ENCODE assay signal across 8 mouse cellular contexts in the genomic region with DNA sequence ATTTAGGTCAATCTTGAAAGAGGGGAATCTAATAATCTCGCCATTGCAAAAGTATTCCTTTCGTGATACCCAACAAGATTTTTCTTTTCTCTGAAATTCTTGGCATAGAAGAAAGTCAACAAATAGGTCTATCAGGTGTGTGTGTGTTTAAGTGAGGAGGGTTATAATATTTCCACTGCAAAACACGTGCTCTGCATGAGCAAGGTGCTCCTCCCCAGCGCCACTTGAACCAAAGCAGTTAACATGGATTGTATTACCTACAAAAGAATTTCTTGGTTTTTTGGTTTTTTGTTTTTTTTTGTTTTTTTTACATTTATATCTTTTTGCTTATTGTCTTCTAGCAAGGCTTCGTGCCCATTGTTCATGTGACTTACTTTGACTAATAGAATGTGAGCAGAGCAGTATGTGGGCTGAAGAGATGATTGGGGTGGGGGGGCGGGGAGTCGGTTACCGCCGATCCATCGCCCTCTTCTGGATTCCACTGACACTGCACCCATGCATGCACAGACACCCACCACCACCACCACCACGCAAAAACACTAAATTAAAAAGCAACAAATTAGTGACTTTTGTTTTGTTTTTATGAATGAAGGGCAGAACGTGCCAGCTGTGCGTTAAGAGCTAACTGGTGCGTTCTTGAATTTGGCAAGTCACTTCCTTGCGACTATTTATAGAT. TPM values are rescaled to one million over a fixed set of nuclear protein-coding genes. Genes with fewer than 3 reads are reported as not detected.
DNase-seq lines count a peak whose midpoint lies in the region; ATAC-seq lines count a peak whose summit lies in the region.

No protein-coding gene starts in this region.

- peaks cover 31% of the 10 kb centered on the region for H3K27me3 ChIP-seq in erythroblast, embryonic 14.5 days (ENCODE audit: control insufficient read depth)
- H3K27me3 ChIP-seq in forebrain, embryonic 12.5 days: 0 out of 2 replicates have a peak, but pooled peaks cover 4% of the 10 kb centered on the region
- no peaks in the 10 kb centered on the region for H3K27me3 ChIP-seq in hindbrain, embryonic 12.5 days

- H3K36me3 ChIP-seq in erythroblast, embryonic 14.5 days (ENCODE audit: control insufficient read depth): no peaks in the 10 kb centered on the region; the same call in 1 of the 2 replicates
- no peaks in the 10 kb centered on the region for H3K36me3 ChIP-seq in forebrain, embryonic 12.5 days (replicated peaks)
- no peaks in the 10 kb centered on the region for H3K36me3 ChIP-seq in hindbrain, embryonic 12.5 days
- no peaks in the 10 kb centered on the region for H3K36me3 ChIP-seq in macrophage (ENCODE audit: inconsistent target)

- peak overlapping the region; percentile 95 for H3K9ac ChIP-seq in forebrain, embryonic 12.5 days
- peak overlapping the region; percentile 96 for H3K9ac ChIP-seq in hindbrain, embryonic 12.5 days

- peaks cover 43% of the 10 kb centered on the region for H3K79me2 ChIP-seq in macrophage (ENCODE audit: inconsistent target)

- H3K9me3 ChIP-seq in erythroblast, embryonic 14.5 days (ENCODE audit: control insufficient read depth, low read length): no peaks in the 10 kb centered on the region
- H3K9me3 ChIP-seq in forebrain, embryonic 12.5 days: no peaks in the 10 kb centered on the region
- no peaks in the 10 kb centered on the region for H3K9me3 ChIP-seq in hindbrain, embryonic 12.5 days (replicated peaks)

- H3K27ac ChIP-seq in brown adipose tissue, adult 24 weeks (replicated peaks; ENCODE audit: low read depth, low read length): no peak overlapping the region
- peak overlapping the region; percentile 96 for H3K27ac ChIP-seq in forebrain, embryonic 12.5 days
- H3K27ac ChIP-seq in hindbrain, embryonic 12.5 days: peak overlapping the region; percentile 96
- H3K27ac ChIP-seq in macrophage: peak overlapping the region; percentile 58

- 23% methylated on average over 15 of the region's 15 CpGs for WGBS in forebrain, embryonic 12.5 days
- WGBS in hindbrain, embryonic 12.5 days: 24% methylated on average over 15 of the region's 15 CpGs
- WGBS in macrophage (ENCODE audit: missing documents): 32% methylated on average over 11 of the region's 15 CpGs

- ATAC-seq in erythroblast, adult 5-6 weeks (replicated peaks; ENCODE audit: low FRiP score, poor library complexity, severe bottlenecking): no peak
- peak; percentile 52 for ATAC-seq in forebrain, embryonic 12.5 days (ENCODE audit: low FRiP score)
- ATAC-seq in hindbrain, embryonic 12.5 days (ENCODE audit: low FRiP score): peak; percentile 46

- H3K4me3 ChIP-seq in erythroblast, embryonic 14.5 days (replicated peaks): peak overlapping the region; percentile 63
- peak overlapping the region; percentile 97 for H3K4me3 ChIP-seq in brown adipose tissue, adult 24 weeks (ENCODE audit: insufficient read depth, low read depth, low read length)
- peak overlapping the region; percentile 77 for H3K4me3 ChIP-seq in forebrain, embryonic 12.5 days (replicated peaks)
- H3K4me3 ChIP-seq in hindbrain, embryonic 12.5 days: peak overlapping the region; percentile 77
- peak overlapping the region; percentile 82 for H3K4me3 ChIP-seq in macrophage (ENCODE audit: inconsistent target)

- H3K4me1 ChIP-seq in erythroblast, embryonic 14.5 days (ENCODE audit: control insufficient read depth): peaks cover 8% of the 10 kb centered on the region
- H3K4me1 ChIP-seq in brown adipose tissue, adult 24 weeks (ENCODE audit: control insufficient read depth, insufficient read depth, insufficient read length, low read length): peaks cover 9% of the 10 kb centered on the region; the same call in 1 of the 2 replicates
- peaks cover 27% of the 10 kb centered on the region for H3K4me1 ChIP-seq in forebrain, embryonic 12.5 days
- peaks cover 27% of the 10 kb centered on the region for H3K4me1 ChIP-seq in hindbrain, embryonic 12.5 days

- peak overlapping the region; percentile 78 for H3K4me2 ChIP-seq in forebrain, embryonic 12.5 days
- peak overlapping the region; percentile 76 for H3K4me2 ChIP-seq in hindbrain, embryonic 12.5 days (replicated peaks)

- intact Hi-C loops in left cerebral cortex, postnatal 10 days (cut with DNase I): loop anchor here (10.0 kb wide), 1 partner anchor 99 kb away; no protein-coding TSS in a partner anchor

- peak; percentile 58 to 82 for DNase-seq in left cerebral cortex, postnatal 10 days (ENCODE audit: extremely low spot score in 1 of 2, low spot score in 2 of 2)
- DNase-seq in right cerebral cortex, postnatal 4 days: peak; percentile 80

RNA-seq across cellular contexts. Expression of a gene that starts 0.7 kb away (rescaled TPM):
- polyA plus RNA-seq in erythroblast, embryonic 14.5 days (2012): 0.09 and 0.19 TPM in 2 replicates
- 5.9 and 7.7 TPM in 2 replicates for total RNA-seq in erythroblast, adult 5-6 weeks (2015; ENCODE audit: low replicate concordance)
- total RNA-seq in erythroblast, adult 5-6 weeks (2017; ENCODE audit: low replicate concordance): 1.1 TPM in 1 of 2 replicates, not detected in the other
- polyA plus RNA-seq in brown adipose tissue, adult 24 weeks (2012; ENCODE audit: insufficient read depth, insufficient read length, missing spikeins): 19.6 and 24.2 TPM in 2 replicates
- polyA plus RNA-seq in forebrain, embryonic 12.5 days (2016; fragmentation: Nextera tagmentation; extraction: Ambion mirVana): 67.8 and 68.1 TPM in 2 replicates
- 67.7 and 74.5 TPM in 2 replicates for polyA plus RNA-seq in hindbrain, embryonic 12.5 days (2016; fragmentation: Nextera tagmentation; extraction: Ambion mirVana)
- total RNA-seq in left cerebral cortex, postnatal 10 days (2021): 10 to 100 TPM; 14.7 to 18.0 TPM
- 10 to 100 TPM in 9 of 26 experiments, 1 to 10 TPM in 15, under 1 TPM in 2; 0.46 to 21.1 (median 5.0) TPM for total RNA-seq in macrophage (2018; cell fraction: chromatin; rRNA removed)
- 10 to 100 TPM in 24 of 26 experiments, 1 to 10 TPM in 2; 4.9 to 24.6 (median 17.5) TPM for total RNA-seq in macrophage (2018; cell fraction: cytosol; rRNA removed)
- 10 to 100 TPM in 11 of 26 experiments, 1 to 10 TPM in 15; 2.0 to 21.9 (median 7.8) TPM for total RNA-seq in macrophage (2018; cell fraction: nucleus; rRNA removed)
- polyA plus RNA-seq in macrophage (2018): 8.7 to 20.5 TPM (median 17.2 TPM) in 3 replicates

RNA-seq across cellular contexts. Expression of a gene that starts 51.1 kb away (rescaled TPM):
- polyA plus RNA-seq in erythroblast, embryonic 14.5 days (2012): 0.89 and 0.92 TPM in 2 replicates
- 18.2 and 19.8 TPM in 2 replicates for total RNA-seq in erythroblast, adult 5-6 weeks (2015; ENCODE audit: low replicate concordance)
- 18.1 and 20.1 TPM in 2 replicates for total RNA-seq in erythroblast, adult 5-6 weeks (2017; ENCODE audit: low replicate concordance)
- polyA plus RNA-seq in brown adipose tissue, adult 24 weeks (2012; ENCODE audit: insufficient read depth, insufficient read length, missing spikeins): 18.8 and 19.1 TPM in 2 replicates
- polyA plus RNA-seq in forebrain, embryonic 12.5 days (2016; fragmentation: Nextera tagmentation; extraction: Ambion mirVana): 52.4 and 54.2 TPM in 2 replicates
- 51.3 and 52.8 TPM in 2 replicates for polyA plus RNA-seq in hindbrain, embryonic 12.5 days (2016; fragmentation: Nextera tagmentation; extraction: Ambion mirVana)
- 10 to 100 TPM; 39.0 to 39.9 TPM for total RNA-seq in left cerebral cortex, postnatal 10 days (2021)
- total RNA-seq in macrophage (2018; cell fraction: chromatin; rRNA removed): 10 to 100 TPM; 19.0 to 55.7 (median 38.3) TPM
- total RNA-seq in macrophage (2018; cell fraction: cytosol; rRNA removed): 10 to 100 TPM; 25.6 to 43.1 (median 33.9) TPM
- total RNA-seq in macrophage (2018; cell fraction: nucleus; rRNA removed): 10 to 100 TPM; 26.2 to 49.3 (median 36.0) TPM
- 33.4 to 48.9 TPM (median 37.8 TPM) in 3 replicates for polyA plus RNA-seq in macrophage (2018)

Comparison
In these comparisons a context has a peak if more than half of its experiments do, and no peak if none do; other contexts are left out.
1. RNA of a gene that starts 51.1 kb away (polyA plus RNA-seq): 52.4 to 54.2 TPM in forebrain, embryonic 12.5 days, 51.3 to 52.8 TPM in hindbrain, embryonic 12.5 days, 33.4 to 48.9 TPM in macrophage and 18.8 to 19.1 TPM in brown adipose tissue, adult 24 weeks; 0.89 to 0.92 TPM in erythroblast, embryonic 14.5 days; every median in the first group is over 10 times any median in the second.
2. Peak in every context shown above with its lines, with median percentiles within 50 percentile points of each other: H3K4me3 ChIP-seq.